Mouse (Mus musculus) limb, embryonic 13.5 days (tissue): ENCODE data around the gene Max. TPM values are rescaled to one million over a fixed set of nuclear protein-coding genes. Genes with fewer than 3 reads are reported as not detected.
A peak's percentile ranks its signal among the peaks of the same experiment; 100 is the strongest.

Experiments
- ATAC-seq: fragments of 200-750 bp; cut with Nextera tagmentation; 2 replicates; pipeline ENCODE4 v1.8.0; 2017; ENCODE audit warnings: low read depth, moderate number of reproducible peaks, moderate TSS enrichment; ENCODE audit not compliant: low FRiP score
- H3K27ac ChIP-seq: fragments of 300-500 bp; sonication (generic); 2 replicates; pipeline ENCODE4 v1.5.1; 2015; ENCODE audit warnings: inconsistent platforms, mild to moderate bottlenecking, moderate library complexity
- H3K27me3 ChIP-seq: fragments of 300-500 bp; sonication (generic); 2 replicates; pipeline ENCODE4 v1.6.1; 2015; ENCODE audit warnings: mild to moderate bottlenecking, inconsistent platforms
- H3K36me3 ChIP-seq: fragments of 300-500 bp; sonication (generic); 2 replicates; pipeline ENCODE4 v1.6.1; 2015; ENCODE audit warnings: inconsistent platforms, mild to moderate bottlenecking, moderate library complexity
- H3K4me1 ChIP-seq: fragments of 300-500 bp; sonication (generic); 2 replicates; pipeline ENCODE4 v1.6.1; 2015; ENCODE audit warnings: inconsistent platforms
- H3K4me2 ChIP-seq: fragments of 300-500 bp; sonication (generic); replicated peaks from 2 replicates; pipeline ENCODE4 v1.6.1; 2015; ENCODE audit warnings: inconsistent platforms, mild to moderate bottlenecking, moderate library complexity
- H3K4me3 ChIP-seq: fragments of 300-500 bp; sonication (generic); 2 replicates; pipeline ENCODE4 v1.5.1; 2015; ENCODE audit warnings: moderate library complexity, mild to moderate bottlenecking, inconsistent platforms
- H3K9ac ChIP-seq: fragments of 300-500 bp; sonication (generic); 2 replicates; pipeline ENCODE4 v1.6.1; 2015; ENCODE audit warnings: mild to moderate bottlenecking, inconsistent platforms
- H3K9me3 ChIP-seq: fragments of 300-500 bp; sonication (generic); 2 replicates; pipeline ENCODE4 v1.6.1; 2016; ENCODE audit warnings: inconsistent platforms
- WGBS: fragments of 180-500 bp; shearing (Covaris S2); methylation state at CpG from one replicate; pipeline ENCODE4 v1.1.7; 2015; 5-methylcytosine and 5-hydroxymethylcytosine counted together
- polyA plus RNA-seq: library from polyadenylated mRNA; unstranded; fragments of >200 nt; fragmentation: Nextera tagmentation; extraction: Ambion mirVana; gene quantifications from 2 replicates; pipeline ENCODE4 v1.2.1, GENCODE M21; 2015

Max gene
- polyA plus RNA-seq, 1 experiment from 2014 or later, result 13.7 TPM

- ATAC-seq, result no peak
- Histone ChIP-seq H3K27ac (0 out of 2 replicates have a peak overlapping the region, but pooled peaks have one; percentile 7), H3K27me3 (no peaks in the 10 kb centered on the region), H3K9ac (no peak overlapping the region), H3K4me2 (peak overlapping the region; percentile 14; the same call in 1 of the 2 replicates), H3K9me3 (0 out of 2 replicates have a peak, but pooled peaks cover 3% of the 10 kb centered on the region), H3K4me3 (no peak overlapping the region), H3K36me3 (no peaks in the 10 kb centered on the region), H3K4me1 (peaks cover 24% of the 10 kb centered on the region)
- WGBS, result 27% methylated on average over 16 of the region's 16 CpGs
Observed at GRCm38 (mm10) chr12:76982818-76983471, 20.9 kb upstream of the Max start.

GRCm38 (mm10) chr12:76979530-76979929 is 17.5 kb upstream of the Max start:
- 53% methylated on average over 3 of the region's 3 CpGs for WGBS

GRCm38 (mm10) chr12:76972669-76973068 is 10.7 kb upstream of the Max start:
- no peak for ATAC-seq
- H3K4me3 ChIP-seq, result no peak overlapping the region
- H3K27me3 ChIP-seq, result no peaks in the 10 kb centered on the region
- no peaks in the 10 kb centered on the region for H3K36me3 ChIP-seq
- 85% methylated on average over 10 of the region's 10 CpGs for whole genome bisulfite sequencing
- H3K9ac ChIP-seq, result no peak overlapping the region
- no peak overlapping the region for H3K4me2 ChIP-seq
- H3K27ac ChIP-seq, result no peak overlapping the region
- H3K4me1 ChIP-seq, result no peaks in the 10 kb centered on the region
- H3K9me3 ChIP-seq, result peaks cover 6% of the 10 kb centered on the region; the same call in 1 of the 2 replicates

More at GRCm38 (mm10) chr12:76979530-76979929, 17.5 kb upstream of the Max start:
- H3K9ac ChIP-seq, result no peak overlapping the region
- no peaks in the 10 kb centered on the region for H3K27me3 ChIP-seq
- H3K4me3 ChIP-seq, result no peak overlapping the region
- H3K36me3 ChIP-seq, result no peaks in the 10 kb centered on the region
- no peak overlapping the region for H3K27ac ChIP-seq
- peaks cover 9% of the 10 kb centered on the region; the same call in 1 of the 2 replicates for H3K9me3 ChIP-seq
- peaks cover 24% of the 10 kb centered on the region for H3K4me1 ChIP-seq
- no peak overlapping the region for H3K4me2 ChIP-seq
- ATAC-seq, result no peak

- Histone ChIP-seq H3K36me3 (no peaks in the 10 kb centered on the region), H3K4me3 (no peak overlapping the region), H3K27me3 (no peaks in the 10 kb centered on the region), H3K9me3 (peaks cover 6% of the 10 kb centered on the region; the same call in 1 of the 2 replicates), H3K4me1 (no peaks in the 10 kb centered on the region), H3K9ac (no peak overlapping the region), H3K4me2 (no peak overlapping the region), H3K27ac (no peak overlapping the region)
- 92% methylated on average over 11 of the region's 11 CpGs for WGBS
- ATAC-seq, result no peak
Observed at GRCm38 (mm10) chr12:76972241-76972640, 10.2 kb upstream of the Max start.

- WGBS, result 78% methylated on average over 7 of the region's 7 CpGs
- ATAC-seq, result no peak
- Histone ChIP-seq H3K27ac (no peak overlapping the region), H3K9me3 (peaks cover 6% of the 10 kb centered on the region; the same call in 1 of the 2 replicates), H3K4me2 (no peak overlapping the region), H3K4me3 (no peak overlapping the region), H3K9ac (no peak overlapping the region), H3K36me3 (no peaks in the 10 kb centered on the region), H3K27me3 (no peaks in the 10 kb centered on the region), H3K4me1 (no peaks in the 10 kb centered on the region)
Observed at GRCm38 (mm10) chr12:76971642-76972221, 9.7 kb upstream of the Max start.

- H3K9me3 ChIP-seq, result no peaks in the 10 kb centered on the region
- H3K4me1 ChIP-seq, result peaks cover 3% of the 10 kb centered on the region
- ATAC-seq, result no peak
- H3K36me3 ChIP-seq, result no peaks in the 10 kb centered on the region
- no peak overlapping the region for H3K9ac ChIP-seq
- 7% methylated on average over 3 of the region's 4 CpGs for WGBS
- H3K27me3 ChIP-seq, result no peaks in the 10 kb centered on the region
- H3K4me2 ChIP-seq, result no peak overlapping the region
- no peak overlapping the region for H3K27ac ChIP-seq
- no peak overlapping the region for H3K4me3 ChIP-seq
Observed at GRCm38 (mm10) chr12:76965876-76966275, 3.9 kb upstream of the Max start.

- no peak overlapping the region for H3K9ac ChIP-seq
- H3K4me3 ChIP-seq, result no peak overlapping the region
- ATAC-seq, result no peak
- H3K4me2 ChIP-seq, result no peak overlapping the region
- H3K27ac ChIP-seq, result no peak overlapping the region
- H3K9me3 ChIP-seq, result no peaks in the 10 kb centered on the region
- H3K27me3 ChIP-seq, result no peaks in the 10 kb centered on the region
- H3K4me1 ChIP-seq, result peaks cover 7% of the 10 kb centered on the region
- WGBS, result 40% methylated on average over 5 of the region's 5 CpGs
- H3K36me3 ChIP-seq, result peaks cover 1% of the 10 kb centered on the region; the same call in 1 of the 2 replicates
Observed at GRCm38 (mm10) chr12:76965089-76965488, 3.1 kb upstream of the Max start.

GRCm38 (mm10) chr12:76961052-76961931 is 709 bp downstream of the Max start:
- peak overlapping the region; percentile 33; the same call in 1 of the 2 replicates for H3K27ac ChIP-seq
- peak overlapping the region; percentile 98 for H3K4me3 ChIP-seq
- no peaks in the 10 kb centered on the region for H3K27me3 ChIP-seq
- ATAC-seq, result no peak
- H3K9ac ChIP-seq, result peak overlapping the region; percentile 91
- peak overlapping the region; percentile 85 for H3K4me2 ChIP-seq
- H3K4me1 ChIP-seq, result peaks cover 7% of the 10 kb centered on the region
- H3K9me3 ChIP-seq, result no peaks in the 10 kb centered on the region
- H3K36me3 ChIP-seq, result peaks cover 39% of the 10 kb centered on the region
- 4% methylated on average over 40 of the region's 45 CpGs for WGBS

- Histone ChIP-seq H3K9ac (no peak overlapping the region), H3K4me1 (peaks cover 18% of the 10 kb centered on the region), H3K4me2 (no peak overlapping the region), H3K27ac (no peak overlapping the region), H3K27me3 (no peaks in the 10 kb centered on the region), H3K4me3 (no peak overlapping the region), H3K9me3 (no peaks in the 10 kb centered on the region), H3K36me3 (peaks cover 67% of the 10 kb centered on the region)
- ATAC-seq, result no peak
- 87% methylated on average over 5 of the region's 5 CpGs for WGBS
Observed at GRCm38 (mm10) chr12:76957688-76958087, 4.3 kb downstream of the Max start.

GRCm38 (mm10) chr12:76954698-76955423 is 7.1 kb downstream of the Max start:
- Histone ChIP-seq H3K9ac (no peak overlapping the region), H3K4me1 (peaks cover 11% of the 10 kb centered on the region), H3K27me3 (no peaks in the 10 kb centered on the region), H3K27ac (0 out of 2 replicates have a peak overlapping the region, but pooled peaks have one; percentile 49), H3K4me2 (no peak overlapping the region), H3K9me3 (no peaks in the 10 kb centered on the region), H3K36me3 (peaks cover 89% of the 10 kb centered on the region), H3K4me3 (no peak overlapping the region)
- peak; percentile 44; the same call in 1 of the 2 replicates for ATAC-seq
- 68% methylated on average over 10 of the region's 10 CpGs for WGBS

- H3K9ac ChIP-seq, result no peak overlapping the region
- WGBS, result 89% methylated on average over 2 of the region's 2 CpGs
- H3K27ac ChIP-seq, result no peak overlapping the region
- peaks cover 85% of the 10 kb centered on the region for H3K36me3 ChIP-seq
- no peak overlapping the region for H3K4me2 ChIP-seq
- H3K4me1 ChIP-seq, result peaks cover 11% of the 10 kb centered on the region
- H3K9me3 ChIP-seq, result no peaks in the 10 kb centered on the region
- no peak for ATAC-seq
- no peaks in the 10 kb centered on the region for H3K27me3 ChIP-seq
- H3K4me3 ChIP-seq, result no peak overlapping the region
Observed at GRCm38 (mm10) chr12:76953750-76954363, 8.1 kb downstream of the Max start.
